Mouse (Mus musculus) hindbrain, embryonic 10.5 days (tissue): ENCODE measurements around the gene Cep97. TPM values are rescaled to one million over a fixed set of nuclear protein-coding genes. Genes with fewer than 3 reads are reported as not detected.

Source experiments
- DNase-seq: peaks from one replicate; pipeline ENCODE4 v3.0.0-alpha.2; 2017; ENCODE audit warnings: low spot score
- H3K27ac ChIP-seq: fragments of 300-500 bp; sonication (generic); 2 replicates; pipeline ENCODE4 v1.5.1; 2016; ENCODE audit warnings: mild to moderate bottlenecking, moderate library complexity
- H3K27me3 ChIP-seq: fragments of 300-500 bp; sonication (generic); 2 replicates; pipeline ENCODE4 v1.6.1; 2016; ENCODE audit warnings: mild to moderate bottlenecking; ENCODE audit not compliant: poor library complexity, insufficient read depth, severe bottlenecking
- H3K36me3 ChIP-seq: fragments of 300-500 bp; sonication (generic); 2 replicates; pipeline ENCODE4 v1.6.1; 2016; ENCODE audit warnings: mild to moderate bottlenecking, moderate library complexity
- H3K4me1 ChIP-seq: fragments of 300-500 bp; sonication (generic); replicated peaks from 2 replicates; pipeline ENCODE4 v1.6.1; 2016; ENCODE audit warnings: mild to moderate bottlenecking
- H3K4me3 ChIP-seq: fragments of 300-500 bp; sonication (generic); 2 replicates; pipeline ENCODE4 v1.5.1; 2016; ENCODE audit warnings: mild to moderate bottlenecking, moderate library complexity
- H3K9me3 ChIP-seq: fragments of 300-500 bp; sonication (generic); 2 replicates; pipeline ENCODE4 v1.6.1; 2016; ENCODE audit warnings: mild to moderate bottlenecking, moderate library complexity
- WGBS: fragments of 180-500 bp; shearing (Covaris S2); methylation state at CpG from one replicate; pipeline ENCODE4 v1.1.7; 2016; 5-methylcytosine and 5-hydroxymethylcytosine counted together
- polyA plus RNA-seq: library from polyadenylated mRNA; unstranded; fragments of >200 nt; fragmentation: Nextera tagmentation; extraction: Ambion mirVana; gene quantifications from 2 replicates; pipeline ENCODE4 v1.2.1, GENCODE M21; 2016

The Cep97 gene
- 15.9 and 17.2 TPM in 2 replicates for polyA plus RNA-seq

- DNase-seq, result peak; percentile 91
- H3K9me3 ChIP-seq, result no peaks in the 10 kb centered on the region
- peaks cover 12% of the 10 kb centered on the region for H3K36me3 ChIP-seq
- H3K27ac ChIP-seq, result peak within 1 kb of the TSS; percentile 93
- H3K27me3 ChIP-seq, result no peaks in the 10 kb centered on the region
- H3K4me3 ChIP-seq, result peak within 1 kb of the TSS; percentile 82
- no peaks in the 10 kb centered on the region for H3K4me1 ChIP-seq
- WGBS, result under 1% methylated on average over 24 of the region's 24 CpGs
Observed at GRCm38 (mm10) chr16:55934453-55935037, at the start of gene Cep97. Gene Cep97, minus strand, starts transcription at chr16:55934855.

- H3K4me3 ChIP-seq, result peak overlapping the region; percentile 99
- no peaks in the 10 kb centered on the region for H3K9me3 ChIP-seq
- WGBS, result 15% methylated on average over 14 of the region's 14 CpGs
- no peak for DNase-seq
- peaks cover 25% of the 10 kb centered on the region for H3K4me1 ChIP-seq
- peak overlapping the region; percentile 92 for H3K27ac ChIP-seq
- H3K27me3 ChIP-seq, result no peaks in the 10 kb centered on the region
- peaks cover 38% of the 10 kb centered on the region for H3K36me3 ChIP-seq
Observed at GRCm38 (mm10) chr16:55974903-55975285, 40.2 kb upstream of the Cep97 start.

- H3K36me3 ChIP-seq, result peaks cover 43% of the 10 kb centered on the region
- H3K27me3 ChIP-seq, result no peaks in the 10 kb centered on the region
- under 1% methylated on average over 55 of the region's 55 CpGs for WGBS
- H3K27ac ChIP-seq, result peak overlapping the region; percentile 92
- H3K9me3 ChIP-seq, result no peaks in the 10 kb centered on the region
- DNase-seq, result peak; percentile 84
- H3K4me1 ChIP-seq, result peaks cover 29% of the 10 kb centered on the region
- H3K4me3 ChIP-seq, result peak overlapping the region; percentile 99
Observed at GRCm38 (mm10) chr16:55974256-55974902, 39.7 kb upstream of the Cep97 start.

- peaks cover 50% of the 10 kb centered on the region for H3K36me3 ChIP-seq
- peak within 1 kb of the TSS; percentile 92 for H3K27ac ChIP-seq
- WGBS, result under 1% methylated on average over 86 of the region's 86 CpGs
- peak within 1 kb of the TSS; percentile 99 for H3K4me3 ChIP-seq
- H3K4me1 ChIP-seq, result peaks cover 29% of the 10 kb centered on the region
- no peaks in the 10 kb centered on the region for H3K9me3 ChIP-seq
- H3K27me3 ChIP-seq, result no peaks in the 10 kb centered on the region
- DNase-seq, result peak; percentile 99
Observed at GRCm38 (mm10) chr16:55973431-55974255, 39.0 kb upstream of the Cep97 start, which contains the start of gene Zbtb11. Gene Zbtb11, plus strand, starts transcription at chr16:55973883.

GRCm38 (mm10) chr16:55972626-55973201, 38.1 kb upstream of the Cep97 start:
- DNase-seq, result no peak
- Histone ChIP-seq H3K27ac (peak overlapping the region; percentile 92; the same call in 1 of the 2 replicates), H3K4me1 (peaks cover 29% of the 10 kb centered on the region), H3K4me3 (peak overlapping the region; percentile 99), H3K27me3 (no peaks in the 10 kb centered on the region), H3K36me3 (peaks cover 50% of the 10 kb centered on the region), H3K9me3 (no peaks in the 10 kb centered on the region)
- 63% methylated on average over 10 of the region's 10 CpGs for WGBS

GRCm38 (mm10) chr16:55971735-55972615, 37.3 kb upstream of the Cep97 start:
- H3K27me3 ChIP-seq, result no peaks in the 10 kb centered on the region
- peaks cover 35% of the 10 kb centered on the region for H3K4me1 ChIP-seq
- 87% methylated on average over 6 of the region's 6 CpGs for WGBS
- no peaks in the 10 kb centered on the region for H3K9me3 ChIP-seq
- DNase-seq, result no peak
- H3K36me3 ChIP-seq, result peaks cover 55% of the 10 kb centered on the region
- H3K27ac ChIP-seq, result no peak overlapping the region
- H3K4me3 ChIP-seq, result no peak overlapping the region

- Histone ChIP-seq H3K27me3 (no peaks in the 10 kb centered on the region), H3K4me1 (peaks cover 32% of the 10 kb centered on the region), H3K4me3 (no peak overlapping the region), H3K9me3 (no peaks in the 10 kb centered on the region), H3K36me3 (peaks cover 55% of the 10 kb centered on the region), H3K27ac (no peak overlapping the region)
- whole genome bisulfite sequencing, result 95% methylated on average over 5 of the region's 5 CpGs
- no peak for DNase-seq
Observed at GRCm38 (mm10) chr16:55970416-55970815, 35.8 kb upstream of the Cep97 start.

GRCm38 (mm10) chr16:55969147-55969546, 34.5 kb upstream of the Cep97 start:
- no peaks in the 10 kb centered on the region for H3K9me3 ChIP-seq
- H3K27ac ChIP-seq, result no peak overlapping the region
- H3K36me3 ChIP-seq, result peaks cover 55% of the 10 kb centered on the region
- H3K27me3 ChIP-seq, result no peaks in the 10 kb centered on the region
- WGBS, result 80% methylated on average over 3 of the region's 3 CpGs
- no peak overlapping the region for H3K4me3 ChIP-seq
- H3K4me1 ChIP-seq, result peaks cover 22% of the 10 kb centered on the region
- peak; percentile 36 for DNase-seq

- WGBS, result 36% methylated on average over 1 of the region's 1 CpGs
- Histone ChIP-seq H3K4me3 (peak overlapping the region; percentile 90), H3K4me1 (peaks cover 16% of the 10 kb centered on the region), H3K27ac (peak overlapping the region; percentile 97), H3K9me3 (no peaks in the 10 kb centered on the region), H3K36me3 (peaks cover 51% of the 10 kb centered on the region), H3K27me3 (no peaks in the 10 kb centered on the region)
- no peak for DNase-seq
Observed at GRCm38 (mm10) chr16:55967221-55967620, 32.6 kb upstream of the Cep97 start.

- Histone ChIP-seq H3K27me3 (no peaks in the 10 kb centered on the region), H3K27ac (peak within 1 kb of the TSS; percentile 97), H3K36me3 (peaks cover 42% of the 10 kb centered on the region), H3K9me3 (no peaks in the 10 kb centered on the region), H3K4me3 (peak within 1 kb of the TSS; percentile 90), H3K4me1 (peaks cover 13% of the 10 kb centered on the region)
- DNase-seq, result peak; percentile 94
- under 1% methylated on average over 42 of the region's 42 CpGs for WGBS
Observed at GRCm38 (mm10) chr16:55966212-55966871, 31.7 kb upstream of the Cep97 start, which contains the start of gene Rpl24. Gene Rpl24, plus strand, starts transcription at chr16:55966275.

GRCm38 (mm10) chr16:55964126-55964949, 29.7 kb upstream of the Cep97 start:
- Histone ChIP-seq H3K27me3 (no peaks in the 10 kb centered on the region), H3K4me1 (peaks cover 10% of the 10 kb centered on the region), H3K36me3 (peaks cover 22% of the 10 kb centered on the region), H3K9me3 (no peaks in the 10 kb centered on the region), H3K27ac (no peak overlapping the region), H3K4me3 (no peak overlapping the region)
- DNase-seq, result peak; percentile 33
- 66% methylated on average over 4 of the region's 4 CpGs for WGBS
